Mouse (Mus musculus) monocyte, adult 5-6 weeks (primary cell): ENCODE results near the gene Nfatc2. TPM values are rescaled to one million over a fixed set of nuclear protein-coding genes. Genes with fewer than 3 reads are reported as not detected.
A peak's percentile ranks its signal among the peaks of the same experiment; 100 is the strongest.

Source experiments
- ATAC-seq: fragments of 153-309, 156-312 bp; replicated peaks from 2 replicates; pipeline ENCODE4 v1.8.0; 2017; ENCODE audit warnings: mild to moderate bottlenecking; ENCODE audit not compliant: low TSS enrichment, insufficient number of reproducible peaks, severe bottlenecking, poor library complexity, low FRiP score
- total RNA-seq: library from RNA; stranded (forward); fragments of 200-1000, 200-491, 200-594 nt; gene quantifications from 3 replicates; pipeline ENCODE4 v1.2.3, GENCODE M21; 2017

Nfatc2 gene
- total RNA-seq, 1 experiment from 2014 or later, result 6.1 TPM

DNA sequence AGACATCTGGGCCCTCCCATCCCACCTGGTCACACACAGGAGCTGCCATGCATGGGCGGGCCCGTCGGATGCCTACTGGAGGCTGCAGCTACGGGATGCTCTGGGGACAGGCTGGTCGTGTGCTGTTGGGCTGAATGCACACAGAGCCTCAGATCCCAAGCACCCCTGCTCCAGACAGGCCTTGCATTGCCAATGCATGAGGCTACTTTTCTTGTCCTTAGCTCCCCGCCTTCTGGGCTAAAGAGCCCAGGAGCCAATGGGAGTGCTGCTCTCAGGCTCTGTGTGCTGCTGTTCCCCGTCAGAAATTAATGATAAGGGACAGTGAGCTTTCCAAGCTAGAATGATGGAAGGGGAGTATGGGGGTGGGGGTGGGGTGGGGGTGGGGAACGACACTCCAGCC is 17.0 kb downstream of the Nfatc2 start:
- ATAC-seq, result no peak

DNA sequence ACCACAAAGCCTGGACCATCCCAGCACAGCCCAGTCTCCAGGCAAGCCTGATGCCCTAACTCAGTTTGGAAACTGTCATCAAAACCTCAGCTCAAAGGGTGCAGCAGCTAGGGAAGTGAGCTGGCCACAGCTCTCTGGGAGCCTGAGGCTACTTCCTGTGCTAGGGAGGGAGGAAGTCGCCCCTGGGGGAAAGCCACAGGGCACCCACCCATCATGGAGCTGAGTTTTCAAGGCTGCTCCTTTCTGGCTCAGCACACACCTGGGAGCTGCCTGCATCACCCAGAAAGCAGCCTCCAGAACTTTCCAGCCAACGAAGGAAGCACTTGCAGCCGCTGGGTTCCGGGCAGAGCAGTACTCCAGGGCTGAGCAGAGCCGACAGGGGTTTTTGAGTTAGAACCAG is 18.4 kb downstream of the Nfatc2 start:
- 0 out of 2 replicates have a peak, but pooled peaks have one; percentile 23 for ATAC-seq

DNA sequence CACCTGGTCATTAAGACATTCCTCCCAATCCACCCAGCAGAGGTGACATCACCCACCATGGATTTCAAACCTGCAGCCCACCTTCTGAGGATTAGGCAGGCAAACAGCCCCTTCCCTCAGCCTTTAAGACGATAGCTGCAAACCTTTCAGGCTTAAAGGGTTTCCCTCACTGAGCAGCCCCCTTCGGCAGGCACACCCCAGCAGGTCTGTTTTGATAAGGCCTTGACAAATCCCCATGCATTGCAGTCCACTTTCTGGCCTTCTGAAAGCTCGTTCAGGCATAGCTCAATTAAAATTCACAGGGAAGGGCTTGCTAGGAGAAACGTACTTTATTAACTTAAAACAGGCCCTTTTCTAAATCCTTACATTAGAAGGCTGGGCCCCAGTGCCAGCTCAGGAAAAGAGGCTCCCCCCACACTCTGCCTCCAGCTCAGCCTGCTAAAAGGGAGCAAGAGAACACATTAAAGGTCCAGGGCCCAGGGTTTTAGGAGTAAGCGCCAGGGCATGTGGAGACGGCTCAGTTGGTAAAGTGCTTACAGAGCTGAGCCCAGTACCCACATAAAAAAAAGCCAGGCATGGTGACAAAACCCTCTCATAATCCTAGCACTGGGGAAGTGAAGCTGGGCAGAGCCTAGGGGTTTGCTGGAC is 20.1 kb downstream of the Nfatc2 start:
- ATAC-seq, result no peak

DNA sequence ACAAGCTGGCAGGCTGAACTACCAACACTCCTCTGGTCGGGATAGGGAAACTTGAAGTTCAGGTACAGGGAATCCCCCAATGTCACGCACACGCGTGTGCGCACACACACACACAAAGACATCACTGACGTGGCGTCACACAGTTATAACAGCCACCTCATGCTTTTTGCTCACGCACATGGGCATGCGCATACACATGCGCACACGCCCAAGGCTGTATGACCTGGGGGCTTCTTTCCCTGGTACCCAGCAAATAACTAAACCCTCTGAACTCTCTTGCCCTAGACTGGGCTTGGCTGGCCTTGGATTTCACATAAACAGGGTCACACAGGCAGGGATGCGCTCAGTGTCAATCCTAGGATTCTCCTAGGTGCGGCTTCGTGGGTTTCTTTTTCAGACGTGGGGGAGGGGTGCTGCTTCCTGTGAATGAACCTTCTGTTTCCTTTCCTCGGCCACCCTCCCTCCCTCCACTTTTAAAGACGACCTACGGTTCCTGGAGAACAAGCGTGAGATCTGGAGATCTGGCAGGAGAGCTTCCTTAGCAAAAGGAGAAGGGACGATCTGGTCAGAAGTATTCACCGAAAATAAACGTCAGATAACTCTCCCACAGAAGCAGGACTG is 21.1 kb downstream of the Nfatc2 start:
- ATAC-seq, result no peak

DNA sequence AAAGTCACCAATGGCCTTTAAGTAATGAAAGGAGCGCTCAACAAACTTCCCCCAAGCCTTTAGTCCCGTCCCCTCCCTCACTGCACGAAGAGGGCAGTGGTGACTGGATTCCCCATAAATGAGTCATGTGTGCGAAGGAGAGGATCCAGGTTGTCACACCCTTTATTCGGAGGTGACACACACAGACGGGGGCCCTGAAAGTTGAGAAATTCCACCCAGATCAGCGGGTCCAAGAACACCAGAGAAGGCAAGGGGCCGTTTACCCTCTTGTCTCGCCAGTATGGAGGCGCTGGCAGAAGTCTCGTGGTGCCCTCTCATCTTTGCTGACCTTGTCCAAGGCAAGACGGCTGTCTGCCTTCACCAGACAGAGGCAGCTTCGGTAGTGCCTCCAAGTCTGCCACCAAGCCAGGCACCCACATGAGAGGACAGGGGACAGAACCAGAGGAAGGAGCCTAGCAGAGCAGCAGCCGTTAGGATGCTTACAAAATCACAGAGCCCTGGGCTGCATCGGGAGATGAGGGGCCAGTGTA is 21.8 kb downstream of the Nfatc2 start:
- ATAC-seq, result no peak

DNA sequence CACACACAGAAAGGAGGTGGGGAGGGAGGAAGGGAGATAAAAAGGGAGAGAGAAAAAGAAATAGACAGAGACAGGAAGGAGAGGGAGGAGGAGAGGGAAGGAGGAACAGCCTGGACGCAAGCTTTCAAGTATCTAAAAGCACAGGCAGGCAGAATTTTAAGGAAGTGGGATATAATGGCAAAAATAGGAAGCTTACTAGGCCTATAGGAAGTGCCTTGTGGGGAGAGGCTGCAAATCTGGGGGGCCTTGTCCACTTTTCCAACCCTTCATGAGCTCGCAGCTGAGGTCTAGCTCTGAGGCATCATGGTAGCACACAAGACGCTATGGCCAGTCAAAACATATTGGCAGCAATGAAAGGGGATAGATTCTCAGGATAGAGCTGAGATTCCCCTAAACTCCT is 22.3 kb downstream of the Nfatc2 start:
- no peak; the same call in 1 of the 2 replicates for ATAC-seq

DNA sequence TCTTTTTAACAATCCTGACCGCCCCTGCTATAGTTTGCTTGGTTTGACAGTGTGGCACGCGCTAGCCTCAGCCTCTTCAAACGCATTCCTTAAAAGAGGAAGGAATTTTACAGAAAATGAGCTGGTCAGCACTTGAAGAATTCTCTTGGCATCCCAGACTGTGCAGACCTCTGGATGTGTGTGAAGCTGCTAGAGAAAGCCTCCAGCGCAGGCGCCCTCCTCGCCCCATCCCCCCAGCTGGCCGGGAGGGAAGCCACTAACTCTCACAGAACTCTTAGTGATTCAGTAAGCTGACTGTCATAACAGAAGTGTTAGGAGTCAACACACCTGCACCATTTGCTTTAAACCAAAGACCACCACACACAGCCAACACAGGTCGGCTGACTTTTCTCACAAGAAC is 23.3 kb downstream of the Nfatc2 start:
- ATAC-seq, result no peak

DNA sequence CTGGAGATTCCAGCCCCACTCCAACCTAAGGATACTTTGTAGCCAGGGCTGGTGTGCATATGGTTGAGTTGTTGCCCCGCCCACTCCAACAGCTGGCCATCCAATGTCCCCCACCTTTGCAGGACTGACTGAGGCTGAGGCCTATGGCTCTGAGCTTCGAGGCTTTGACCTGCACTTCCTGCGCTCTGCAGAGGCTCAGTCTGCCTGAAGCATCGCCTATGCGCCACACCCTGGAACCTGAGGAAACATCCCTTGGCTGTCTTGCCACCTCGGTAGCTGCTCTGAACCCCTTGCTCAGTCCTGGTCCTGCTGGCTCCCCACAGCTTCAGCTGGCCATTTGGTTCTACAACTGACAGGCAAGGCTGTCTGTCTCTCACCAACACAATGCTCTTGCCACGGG is 24.1 kb downstream of the Nfatc2 start:
- ATAC-seq, result no peak

DNA sequence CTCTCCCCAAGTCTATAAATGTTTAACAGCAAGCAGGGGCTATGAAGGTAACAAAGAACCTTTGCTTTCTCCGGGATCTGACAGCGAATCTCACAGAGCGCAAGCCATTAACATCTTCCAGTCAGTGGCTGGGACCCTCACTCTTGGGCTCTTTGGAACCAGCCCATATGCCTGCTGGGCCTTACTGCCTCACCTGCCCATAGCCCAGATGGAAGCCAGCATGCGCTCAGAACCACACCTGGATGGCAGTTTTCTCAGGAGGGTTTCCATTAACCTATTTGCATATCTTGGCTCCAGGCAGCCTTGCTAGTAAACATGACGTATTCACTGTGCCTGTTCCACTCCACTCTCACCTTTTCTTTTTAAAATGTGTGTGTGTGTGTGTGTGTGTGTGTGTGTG is 25.6 kb downstream of the Nfatc2 start:
- ATAC-seq, result no peak

DNA sequence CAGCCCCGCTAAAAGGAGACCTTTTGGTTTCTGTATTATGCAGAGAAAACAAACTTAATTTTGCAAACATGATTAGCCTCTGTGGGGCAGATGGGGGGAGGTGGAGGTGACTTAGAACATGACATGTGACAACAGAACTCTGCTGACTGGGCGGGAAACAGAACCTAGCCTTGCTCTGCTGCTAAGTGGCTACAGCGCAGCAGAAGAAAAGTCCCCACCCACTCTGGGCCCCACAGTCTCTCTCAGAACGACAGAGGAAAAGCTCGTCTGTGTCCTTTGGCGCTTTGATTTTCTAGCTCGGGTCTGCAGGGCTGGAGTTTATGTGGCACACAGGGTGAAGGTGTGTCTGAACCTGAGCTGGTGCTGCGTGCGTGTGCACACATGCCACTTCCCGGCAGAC is 26.5 kb downstream of the Nfatc2 start:
- no peak for ATAC-seq

DNA sequence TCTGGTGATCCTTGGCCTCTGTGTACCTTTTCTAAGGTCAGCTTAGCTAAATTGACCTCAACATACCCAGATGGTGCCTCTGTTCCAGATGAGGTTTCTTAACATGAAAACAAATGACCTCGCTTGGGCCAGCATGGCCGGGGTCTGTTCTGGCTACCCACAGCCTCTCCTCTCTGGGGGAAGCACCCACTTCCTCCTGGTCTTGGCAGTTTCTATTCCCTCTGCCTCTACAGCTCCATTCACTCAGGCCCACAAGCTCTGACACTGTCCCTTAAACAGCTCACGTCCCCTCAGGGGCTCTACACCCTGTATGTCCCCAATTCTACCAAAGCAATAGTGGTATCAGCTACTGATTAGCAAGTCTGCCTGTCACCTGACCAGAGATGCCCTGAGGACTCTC is 27.6 kb downstream of the Nfatc2 start:
- no peak for ATAC-seq

DNA sequence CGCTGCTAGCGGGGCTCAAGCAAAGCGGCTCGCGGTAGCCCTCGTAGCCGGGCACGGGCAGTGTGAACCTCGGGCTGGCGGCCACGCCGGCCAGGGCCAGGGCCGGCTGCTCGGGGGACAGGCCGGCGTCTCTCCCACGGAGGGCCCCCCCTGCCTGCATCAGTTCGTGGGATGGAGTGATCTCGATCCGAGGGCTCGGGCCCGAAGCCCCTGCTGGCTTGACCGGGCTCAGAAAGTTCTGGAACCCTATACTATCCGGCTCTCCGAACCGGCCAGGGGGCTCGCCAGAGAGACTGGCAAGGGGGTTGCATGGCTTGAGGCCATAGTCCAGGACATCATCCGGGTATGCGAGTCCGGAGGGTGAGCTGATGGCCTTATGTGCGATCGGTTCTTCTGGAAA is 30.2 kb downstream of the Nfatc2 start:
- no peak for ATAC-seq

DNA sequence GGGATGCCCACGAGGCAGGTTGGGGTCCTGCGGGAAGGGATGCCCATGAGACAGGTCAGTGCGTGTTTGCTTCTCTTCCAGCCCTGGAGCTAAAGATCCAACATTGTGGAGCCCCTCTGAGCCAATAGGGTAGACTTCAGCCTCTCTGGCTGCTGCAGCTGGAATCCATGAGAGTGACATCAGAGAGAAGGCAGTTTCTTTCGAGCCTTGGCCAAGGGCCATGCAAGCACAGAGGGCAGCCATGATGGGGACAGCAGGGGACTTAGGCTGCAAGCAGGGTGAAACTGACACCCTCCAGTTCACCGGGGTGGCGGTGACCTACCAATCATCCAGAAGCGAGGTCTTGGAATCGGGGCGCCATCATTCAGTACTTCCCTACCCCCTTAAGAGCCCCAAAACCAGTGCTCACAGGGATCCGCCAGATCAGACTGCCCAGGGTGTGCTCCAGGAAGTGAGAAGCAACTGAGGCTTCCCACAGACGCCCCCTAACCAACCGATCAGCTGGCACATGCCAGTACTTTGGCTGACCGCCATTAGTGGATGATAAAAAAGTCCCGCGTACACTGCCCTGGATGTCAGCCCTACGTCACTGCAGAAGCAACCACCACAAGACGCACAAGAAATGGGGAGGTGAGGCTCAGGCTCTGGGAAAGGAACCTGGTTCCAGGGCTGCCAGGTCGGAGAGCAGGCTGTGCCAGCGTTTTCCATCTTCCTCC is 35.8 kb downstream of the Nfatc2 start:
- ATAC-seq, result no peak

DNA sequence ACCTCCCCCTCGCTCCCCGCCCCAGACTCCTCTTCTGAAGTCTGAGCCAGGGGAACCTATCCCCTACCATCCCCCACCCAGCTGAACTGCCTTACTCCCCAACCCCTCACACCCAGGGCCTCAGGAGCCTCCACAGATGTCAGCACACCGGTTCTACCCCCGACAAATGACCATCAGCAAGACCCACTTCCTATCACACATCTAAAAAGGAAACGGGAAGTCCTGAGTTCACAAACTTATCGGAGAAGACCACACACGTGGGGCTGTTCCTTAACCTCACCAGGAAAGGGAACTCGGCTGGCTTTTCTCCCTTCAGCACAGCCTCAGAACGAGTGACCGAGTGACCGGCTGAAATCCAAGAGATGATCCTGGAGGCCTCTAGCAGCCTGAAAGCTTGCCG is 38.3 kb downstream of the Nfatc2 start:
- 0 out of 2 replicates have a peak, but pooled peaks have one; percentile 34 for ATAC-seq

DNA sequence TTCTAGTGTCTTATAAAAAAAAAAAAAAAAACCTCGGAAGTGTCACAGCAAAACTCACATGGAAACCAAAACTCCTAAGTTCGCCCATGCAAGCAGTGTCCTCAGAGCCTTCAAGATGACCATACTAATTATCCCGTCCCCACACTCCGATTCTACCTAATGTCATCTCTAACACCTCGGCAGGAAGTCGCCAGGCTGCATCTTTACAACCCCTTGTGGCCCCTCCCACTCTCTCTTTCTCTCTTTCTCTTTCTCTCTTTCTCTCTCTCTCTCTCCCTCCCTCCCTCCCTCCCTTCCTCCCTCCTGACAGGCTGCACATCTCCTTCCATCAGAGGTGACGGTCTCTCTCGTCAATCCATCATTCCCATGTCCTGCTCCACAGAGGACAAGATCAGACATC is 44.4 kb downstream of the Nfatc2 start:
- no peak for ATAC-seq

DNA sequence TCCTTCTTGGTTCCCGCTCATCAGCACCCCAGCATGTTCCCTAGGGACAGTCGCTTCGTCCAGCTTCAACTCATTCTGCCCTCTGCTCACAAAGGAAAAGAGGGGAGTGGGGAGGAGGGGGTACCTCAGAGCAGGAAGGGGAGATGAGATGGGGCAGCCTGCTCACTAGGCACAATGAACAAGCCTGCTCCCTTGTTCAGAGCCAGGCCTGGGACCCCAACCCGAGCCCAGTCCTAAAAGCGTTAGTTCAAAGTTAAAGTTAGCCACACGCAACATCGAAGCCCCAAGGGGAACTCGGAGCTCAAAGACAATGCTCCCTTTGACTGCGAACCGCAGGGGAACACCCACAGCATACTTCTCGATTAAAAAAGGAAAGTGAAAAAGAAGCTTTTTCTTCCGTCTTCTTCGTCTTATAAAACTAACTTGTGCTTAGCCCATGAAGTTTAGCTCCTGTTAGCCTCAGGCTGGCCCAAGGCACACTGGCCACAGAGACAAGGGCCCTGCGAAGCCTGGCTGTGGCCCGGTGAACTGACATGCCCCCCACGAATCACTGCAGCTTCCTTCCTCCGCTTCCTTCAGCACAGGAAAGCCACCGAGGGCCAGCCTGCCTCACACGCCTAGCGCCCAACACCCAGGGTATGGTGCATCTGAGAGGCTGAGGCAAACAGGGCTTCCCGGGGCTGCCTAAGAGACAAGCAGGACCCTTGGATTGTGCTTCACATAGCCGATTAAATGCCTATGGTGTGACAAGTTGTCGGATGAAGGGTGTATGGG is 45.4 kb downstream of the Nfatc2 start:
- ATAC-seq, result peak; percentile 51; the same call in 1 of the 2 replicates

DNA sequence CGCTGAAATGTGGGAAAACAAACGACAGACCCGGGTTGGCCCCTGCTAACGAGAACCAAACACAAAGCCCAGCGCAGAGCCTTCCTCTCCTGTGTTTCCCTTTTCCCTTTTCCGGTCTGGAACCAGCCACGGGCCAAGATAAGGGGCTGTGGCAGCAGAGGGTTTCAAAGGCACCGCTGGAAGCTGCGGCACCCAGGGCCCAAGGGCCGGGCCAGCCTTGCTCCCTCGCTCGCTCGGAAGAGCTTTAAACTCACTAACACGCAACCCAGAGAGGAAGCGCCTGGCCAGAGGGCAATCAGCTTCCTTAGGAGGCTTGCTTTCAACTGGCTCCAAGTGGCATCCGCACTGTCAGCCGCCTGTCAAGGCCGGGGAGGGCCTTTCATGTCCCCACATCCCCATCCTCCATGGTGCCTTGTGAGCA is 47.9 kb downstream of the Nfatc2 start:
- no peak for ATAC-seq

DNA sequence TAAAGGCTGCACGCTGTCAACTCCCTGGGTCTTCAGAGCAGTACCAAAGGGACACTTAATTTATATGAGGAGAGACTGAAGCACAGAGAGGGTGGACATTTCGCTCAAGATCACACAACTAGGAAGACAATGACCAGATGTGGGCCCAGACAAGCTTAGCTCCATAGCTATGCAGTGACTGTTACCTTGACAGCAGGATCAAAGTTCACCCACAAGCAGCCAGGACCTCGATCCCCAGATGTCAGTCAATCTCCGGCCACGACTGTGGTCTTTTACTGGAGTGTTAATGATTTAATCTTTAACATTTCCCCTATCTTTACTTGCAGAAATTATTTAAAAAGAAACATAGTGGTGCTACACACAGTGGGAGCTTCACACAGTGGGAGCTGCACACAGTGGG is 49.1 kb downstream of the Nfatc2 start:
- ATAC-seq, result no peak

DNA sequence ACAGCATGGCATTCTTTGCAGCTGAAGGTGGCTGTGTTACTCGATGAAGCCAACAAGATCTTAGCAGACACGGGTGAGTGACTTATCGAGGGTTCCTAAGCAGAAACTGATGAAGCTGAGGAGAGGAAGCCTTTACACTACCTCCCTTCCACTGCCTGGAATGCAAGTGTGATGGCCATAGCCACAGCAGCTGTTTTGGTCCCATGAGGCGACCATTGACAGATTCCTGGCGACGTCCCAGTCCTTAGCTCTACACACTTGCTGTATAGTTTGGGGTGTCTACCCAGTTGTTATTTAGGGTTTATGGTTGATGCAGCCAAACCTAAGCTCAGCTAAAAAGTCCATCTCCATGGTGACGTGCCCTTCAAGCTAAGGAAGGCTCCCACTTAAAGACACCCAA is 50.2 kb downstream of the Nfatc2 start:
- no peak for ATAC-seq
